Mouse (Mus musculus) erythroblast, embryonic 14.5 days (primary cell): ENCODE measurements at regions not wholly inside any gene's neighbourhood (a gene's known extent, or its start where the extent isn't known, plus 50 kb on each side); places are given as distances from the start of the nearest gene placed in this dataset.

Experiments
- GATA1 ChIP-seq: IDR thresholded peaks from 2 replicates; pipeline ENCODE4 v1.6.1; 2012; ENCODE audit warnings: low read length, inconsistent platforms, mixed read lengths
- TAL1 ChIP-seq: IDR thresholded peaks from 3 replicates; pipeline ENCODE4 v1.6.1; 2012; ENCODE audit warnings: low read length, inconsistent platforms, mixed read lengths

DNA sequence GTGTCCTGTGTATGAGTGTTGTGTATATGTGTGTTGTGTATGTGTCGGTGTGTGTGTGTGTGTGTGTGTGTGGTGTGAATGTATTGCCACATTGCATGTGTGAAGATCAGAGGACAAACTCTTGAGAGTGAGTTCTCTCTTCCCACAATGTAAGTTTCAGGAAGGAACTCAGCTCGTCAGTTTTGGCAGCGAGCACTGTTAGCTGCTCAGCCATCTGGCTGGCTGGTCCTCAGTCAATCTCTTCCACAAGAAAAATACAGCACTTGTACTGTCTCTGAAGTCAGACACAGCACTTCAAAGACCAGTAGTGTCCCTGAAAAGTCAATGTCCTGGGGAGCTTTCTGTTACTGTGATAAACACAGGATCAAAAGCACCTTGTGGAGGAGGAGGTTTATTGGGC, 226.6 kb downstream of the Fam43a start:
- TF ChIP-seq TAL1, result no peak
- no peak for TF ChIP-seq GATA1
